Mouse (Mus musculus) frontal cortex, postnatal 25 days (tissue): ENCODE data around the gene Il5.

Experiments used
- DNase-seq, 2 experiments: peaks; one replicate each; pipeline ENCODE4 v3.0.0; 2022; ENCODE audit warnings: low spot score in 2 of 2

The Il5 gene

GRCm38 (mm10) chr11:53770125-53770791, 49.7 kb downstream of the Il5 start:
- peak in 1 of 2 experiments; percentile 28 for DNase-seq

- DNase-seq = no peak
Observed at GRCm38 (mm10) chr11:53771001-53771744, 50.6 kb downstream of the Il5 start.

- no peak for DNase-seq
Observed at GRCm38 (mm10) chr11:53772536-53772935, 51.9 kb downstream of the Il5 start.

- DNase-seq = no peak
Observed at GRCm38 (mm10) chr11:53773087-53773486, 52.5 kb downstream of the Il5 start, which contains the start of gene Gm17334. Gene Gm17334 (minus strand): TSS chr11:53773187.

- no peak for DNase-seq
Observed at GRCm38 (mm10) chr11:53773641-53774360, 53.2 kb downstream of the Il5 start.
